Mouse (Mus musculus): ENCODE data around the gene Pdx1. TPM values are rescaled to one million over a fixed set of nuclear protein-coding genes. Genes with fewer than 3 reads are reported as not detected.

Pdx1 gene
- polyA plus RNA-seq, 1 experiment: not detected

GRCm38 (mm10) chr5:147308451-147308850 is 38.7 kb downstream of the Pdx1 start:
- H3K79me2 ChIP-seq (ENCODE audit: control insufficient read depth, insufficient read depth): no peaks in the 10 kb centered on the region
- H3ac ChIP-seq (ENCODE audit: control insufficient read depth, insufficient read length): no peak overlapping the region
- no peaks in the 10 kb centered on the region for H3K36me3 ChIP-seq (ENCODE audit: control insufficient read depth, insufficient read depth)
- TF ChIP-seq SRF (IDR thresholded peaks at IDR 0.05; ENCODE audit: control insufficient read depth, insufficient read length, low read depth): no peak
- no peak for TF ChIP-seq E2F4 (IDR thresholded peaks at IDR 0.05; ENCODE audit: insufficient read depth)
- no peak for TF ChIP-seq USF1 (IDR thresholded peaks at IDR 0.05; ENCODE audit: low read depth)
- TF ChIP-seq TCF3 (IDR thresholded peaks at IDR 0.05; ENCODE audit: insufficient read length, low read depth): no peak
- no peak for TF ChIP-seq CEBPB (IDR thresholded peaks at IDR 0.05; ENCODE audit: insufficient read depth, poor library complexity, severe bottlenecking)
- no peak for TF ChIP-seq REST (IDR thresholded peaks at IDR 0.05; ENCODE audit: insufficient read depth, insufficient read length)
- TF ChIP-seq MYOG (IDR thresholded peaks at IDR 0.05; ENCODE audit: control insufficient read depth in 1 of 3, insufficient read depth in 1 of 3, insufficient read length in 2 of 3, low read depth in 2 of 3): no peak
- TF ChIP-seq POLR2A (IDR thresholded peaks at IDR 0.05; ENCODE audit: insufficient read length, low read depth): no peak
- TF ChIP-seq MAX (IDR thresholded peaks at IDR 0.05; ENCODE audit: low read depth): no peak
- TF ChIP-seq TCF12 (IDR thresholded peaks at IDR 0.05; ENCODE audit: insufficient read depth, poor library complexity, severe bottlenecking): no peak
- no peak for TF ChIP-seq POLR2AphosphoS2 (IDR thresholded peaks at IDR 0.05; ENCODE audit: insufficient read length, low read depth)
- TF ChIP-seq MYOD1 (IDR thresholded peaks at IDR 0.05; ENCODE audit: control insufficient read depth in 1 of 3, insufficient read length in 2 of 3, low read depth in 2 of 3): no peak
- H3K4me3 ChIP-seq: no peak overlapping the region
- peaks cover 75% of the 10 kb centered on the region for H3K27me3 ChIP-seq (ENCODE audit: control insufficient read depth, insufficient read depth, insufficient read length)
- H3K4me2 ChIP-seq (ENCODE audit: low read depth): no peak overlapping the region

- peaks cover 65% of the 10 kb centered on the region for H3K27me3 ChIP-seq (ENCODE audit: control insufficient read depth, insufficient read depth, insufficient read length)
- no peak overlapping the region for H3K4me2 ChIP-seq (ENCODE audit: low read depth)
- H3K4me3 ChIP-seq: no peak overlapping the region
- no peaks in the 10 kb centered on the region for H3K36me3 ChIP-seq (ENCODE audit: control insufficient read depth, insufficient read depth)
- TF ChIP-seq SRF (IDR thresholded peaks at IDR 0.05; ENCODE audit: control insufficient read depth, insufficient read length, low read depth): no peak
- TF ChIP-seq TCF12 (IDR thresholded peaks at IDR 0.05; ENCODE audit: insufficient read depth, poor library complexity, severe bottlenecking): no peak
- no peak for TF ChIP-seq USF1 (IDR thresholded peaks at IDR 0.05; ENCODE audit: low read depth)
- TF ChIP-seq POLR2A (IDR thresholded peaks at IDR 0.05; ENCODE audit: insufficient read length, low read depth): no peak
- no peak for TF ChIP-seq MAX (IDR thresholded peaks at IDR 0.05; ENCODE audit: low read depth)
- TF ChIP-seq MYOG (IDR thresholded peaks at IDR 0.05; ENCODE audit: control insufficient read depth in 1 of 3, insufficient read depth in 1 of 3, insufficient read length in 2 of 3, low read depth in 2 of 3): no peak
- no peak for TF ChIP-seq TCF3 (IDR thresholded peaks at IDR 0.05; ENCODE audit: insufficient read length, low read depth)
- TF ChIP-seq MYOD1 (IDR thresholded peaks at IDR 0.05; ENCODE audit: control insufficient read depth in 1 of 3, insufficient read length in 2 of 3, low read depth in 2 of 3): no peak
- no peaks in the 10 kb centered on the region for H3K79me2 ChIP-seq (ENCODE audit: control insufficient read depth, insufficient read depth)
- no peak overlapping the region for H3ac ChIP-seq (ENCODE audit: control insufficient read depth, insufficient read length)
Observed at GRCm38 (mm10) chr5:147309786-147310185, 40.0 kb downstream of the Pdx1 start.

GRCm38 (mm10) chr5:147312830-147313685 is 43.3 kb downstream of the Pdx1 start:
- peaks cover 42% of the 10 kb centered on the region for H3K27me3 ChIP-seq (ENCODE audit: control insufficient read depth, insufficient read depth, insufficient read length)
- H3K4me3 ChIP-seq: no peak overlapping the region
- no peaks in the 10 kb centered on the region for H3K79me2 ChIP-seq (ENCODE audit: control insufficient read depth, insufficient read depth)
- TF ChIP-seq MYOD1 (IDR thresholded peaks at IDR 0.05; ENCODE audit: control insufficient read depth in 1 of 3, insufficient read length in 2 of 3, low read depth in 2 of 3) (no peak), POLR2AphosphoS2 (IDR thresholded peaks at IDR 0.05; ENCODE audit: insufficient read length, low read depth) (no peak), POLR2A (IDR thresholded peaks at IDR 0.05; ENCODE audit: insufficient read length, low read depth) (no peak), TCF3 (IDR thresholded peaks at IDR 0.05; ENCODE audit: insufficient read length, low read depth) (no peak), REST (IDR thresholded peaks at IDR 0.05; ENCODE audit: insufficient read depth, insufficient read length) (no peak), MYOG (IDR thresholded peaks at IDR 0.05; ENCODE audit: control insufficient read depth in 1 of 3, insufficient read depth in 1 of 3, insufficient read length in 2 of 3, low read depth in 2 of 3) (no peak), MAX (IDR thresholded peaks at IDR 0.05; ENCODE audit: low read depth) (no peak), TCF12 (IDR thresholded peaks at IDR 0.05; ENCODE audit: insufficient read depth, poor library complexity, severe bottlenecking) (no peak), E2F4 (IDR thresholded peaks at IDR 0.05; ENCODE audit: insufficient read depth) (no peak), USF1 (IDR thresholded peaks at IDR 0.05; ENCODE audit: low read depth) (no peak), CEBPB (IDR thresholded peaks at IDR 0.05; ENCODE audit: insufficient read depth, poor library complexity, severe bottlenecking) (no peak), SRF (IDR thresholded peaks at IDR 0.05; ENCODE audit: control insufficient read depth, insufficient read length, low read depth) (no peak)
- no peak overlapping the region for H3K4me2 ChIP-seq (ENCODE audit: low read depth)
- H3K36me3 ChIP-seq (ENCODE audit: control insufficient read depth, insufficient read depth): no peaks in the 10 kb centered on the region
- no peak overlapping the region for H3ac ChIP-seq (ENCODE audit: control insufficient read depth, insufficient read length)

GRCm38 (mm10) chr5:147314646-147315431 is 45.1 kb downstream of the Pdx1 start:
- no peak for TF ChIP-seq E2F4 (IDR thresholded peaks at IDR 0.05; ENCODE audit: insufficient read depth)
- no peak for TF ChIP-seq USF1 (IDR thresholded peaks at IDR 0.05; ENCODE audit: low read depth)
- peak in 1 of 3 experiments; percentile 4 for TF ChIP-seq MYOG (IDR thresholded peaks at IDR 0.05; ENCODE audit: control insufficient read depth in 1 of 3, insufficient read depth in 1 of 3, insufficient read length in 2 of 3, low read depth in 2 of 3)
- no peak for TF ChIP-seq MAX (IDR thresholded peaks at IDR 0.05; ENCODE audit: low read depth)
- no peak for TF ChIP-seq REST (IDR thresholded peaks at IDR 0.05; ENCODE audit: insufficient read depth, insufficient read length)
- peak overlapping the region; percentile 57 for H3K4me2 ChIP-seq (ENCODE audit: low read depth)
- no peak overlapping the region for H3ac ChIP-seq (ENCODE audit: control insufficient read depth, insufficient read length)
- H3K36me3 ChIP-seq (ENCODE audit: control insufficient read depth, insufficient read depth): no peaks in the 10 kb centered on the region
- H3K79me2 ChIP-seq (ENCODE audit: control insufficient read depth, insufficient read depth): no peaks in the 10 kb centered on the region
- H3K27me3 ChIP-seq (ENCODE audit: control insufficient read depth, insufficient read depth, insufficient read length): peaks cover 30% of the 10 kb centered on the region
- no peak overlapping the region for H3K4me3 ChIP-seq
